Mouse (Mus musculus) cortical plate, adult 2 months (tissue): ENCODE data around the gene 6030468B19Rik.

ENCODE experiments used
- CTCF ChIP-seq: fragments of 200-500 bp; IDR thresholded peaks from 2 replicates; pipeline ENCODE4 v1.5.1; 2011; ENCODE audit warnings: mild to moderate bottlenecking, control low read depth, low read length; ENCODE audit not compliant: insufficient read depth; ENCODE audit errors: extremely low read depth
- POLR2A ChIP-seq: fragments of 200-500 bp; IDR thresholded peaks from 2 replicates; pipeline ENCODE4 v1.6.1; 2011; ENCODE audit warnings: mild to moderate bottlenecking, low read length, control low read depth; ENCODE audit not compliant: insufficient read depth; ENCODE audit errors: extremely low read depth

DNA sequence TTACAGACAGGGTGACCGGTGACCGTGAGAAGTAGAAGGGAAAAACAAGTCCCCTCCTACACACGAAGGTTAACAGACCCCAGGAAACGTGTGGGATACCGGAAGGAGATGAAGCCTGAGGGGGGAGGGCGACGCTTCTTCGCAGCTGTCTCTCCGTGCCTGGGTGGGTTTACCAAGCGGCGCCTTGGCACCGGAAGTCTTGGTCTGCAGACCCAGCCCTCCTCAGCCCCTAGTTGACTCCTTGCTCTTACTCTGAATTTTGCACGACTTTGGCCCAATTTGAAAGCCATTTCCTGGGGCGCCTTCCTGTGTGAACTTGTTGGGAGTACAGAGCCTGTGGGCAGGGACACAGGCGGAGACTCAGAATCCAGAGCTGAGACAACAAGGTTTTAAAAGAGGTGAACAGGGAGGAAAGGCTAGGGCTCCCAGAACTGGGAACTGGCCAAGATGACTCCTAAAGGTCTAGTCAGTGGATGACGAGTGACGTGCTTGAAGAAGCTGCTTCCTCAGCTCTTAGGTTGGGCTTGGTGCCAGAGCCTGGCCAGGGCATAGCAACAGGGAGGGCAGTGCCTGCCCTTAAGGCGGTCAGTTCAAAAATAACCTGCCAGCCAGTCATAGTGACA is 16.1 kb upstream of the 6030468B19Rik start:
- no peak for TF ChIP-seq CTCF
- no peak for TF ChIP-seq POLR2A
